Mouse (Mus musculus) kidney, adult 2 months (tissue): ENCODE results near the gene Fnbp1l.

Experiments
- CTCF ChIP-seq: fragments of 200-500 bp; conservative IDR thresholded peaks from 2 replicates; pipeline ENCODE4 v1.5.1; 2011; ENCODE audit warnings: low read depth, mild to moderate bottlenecking, control low read depth, low read length, moderate library complexity, mixed read lengths; ENCODE audit not compliant: insufficient read depth, insufficient read length
- POLR2A ChIP-seq: fragments of 200-500 bp; IDR thresholded peaks from one replicate; pipeline ENCODE4 v1.6.1; 2011; ENCODE audit warnings: low read depth, low read length, control low read depth

DNA sequence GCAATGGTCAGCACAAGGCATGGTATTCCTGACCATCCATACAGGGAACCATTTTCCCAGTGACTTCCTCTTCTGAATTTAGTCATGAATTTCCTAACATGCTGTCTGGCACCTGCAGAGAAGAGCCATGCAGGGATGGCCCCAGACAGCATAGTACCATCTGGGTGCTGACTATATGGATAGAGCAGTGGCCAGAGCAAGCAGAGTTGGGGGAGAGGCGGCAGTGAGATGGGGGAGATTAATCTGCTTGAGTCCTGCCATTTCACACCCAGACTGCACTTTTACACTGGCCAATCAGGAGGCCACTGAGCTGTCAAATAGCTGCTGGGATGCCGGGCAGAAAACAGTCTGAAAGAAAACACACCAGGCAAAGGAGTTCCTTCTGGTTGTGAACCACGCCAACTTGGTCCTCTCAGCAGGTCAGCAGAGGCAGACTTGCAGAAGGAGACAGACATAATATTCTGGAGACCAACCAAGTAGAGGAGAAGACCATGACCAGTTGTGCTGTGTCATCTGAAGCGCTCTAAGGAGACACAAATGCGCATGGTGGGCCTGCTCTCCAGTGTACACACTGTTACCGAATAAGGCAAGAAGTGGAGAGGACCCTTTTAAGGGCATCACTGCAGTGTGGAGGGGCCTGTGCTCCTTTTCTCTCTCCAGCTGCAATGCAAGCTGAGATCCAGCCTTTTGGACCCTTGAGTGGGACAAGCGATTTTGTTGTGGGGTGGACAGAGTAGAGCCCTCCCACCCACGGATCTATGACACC is 83.4 kb downstream of the Fnbp1l start:
- no peak for TF ChIP-seq POLR2A
- no peak for TF ChIP-seq CTCF
